23 mouse cellular contexts compared by ENCODE assay signal in the genomic region with DNA sequence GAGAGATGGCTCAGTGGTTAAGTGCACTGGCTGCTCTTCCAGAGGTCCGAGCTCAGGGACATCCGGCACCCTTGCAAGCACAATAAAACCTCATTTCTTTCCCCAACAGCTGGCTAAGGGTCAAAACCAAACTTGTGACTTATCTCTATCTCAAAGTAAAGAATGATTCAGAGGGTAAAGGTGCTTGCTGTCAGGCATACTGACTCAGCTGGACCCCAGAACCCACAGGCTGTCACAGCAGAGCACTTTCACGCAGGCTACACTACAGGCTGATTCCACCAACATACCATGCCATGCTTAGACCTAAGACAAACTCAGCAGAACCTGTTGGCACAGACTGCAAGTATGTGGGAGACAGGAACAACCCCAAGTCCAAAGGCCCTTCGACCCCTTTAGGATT.
"Had no signal": no experiment of that assay in that cellular context is flagged by ENCODE, and none has a peak within 500 bp of the region (broad histone marks: within the 10 kb centered on the region; RNA-seq: fewer than 3 reads in every experiment).

No protein-coding gene starts in this region.

- H3K4me1 ChIP-seq: kidney, embryonic 15.5 days; limb, embryonic 10.5 days; limb, embryonic 13.5 days; liver, embryonic 12.5 days; liver, embryonic 15.5 days; lung, embryonic 15.5 days; megakaryocyte, embryonic 14.5 days; midbrain, embryonic 10.5 days; midbrain, embryonic 13.5 days; neural tube, embryonic 13.5 days had no signal

- H3K9me3 ChIP-seq: kidney, embryonic 15.5 days; limb, embryonic 10.5 days; limb, embryonic 13.5 days; liver, embryonic 12.5 days; liver, embryonic 15.5 days; lung, embryonic 15.5 days; megakaryocyte, embryonic 14.5 days; midbrain, embryonic 10.5 days; midbrain, embryonic 13.5 days; neural tube, embryonic 13.5 days had no signal

- H3K27ac ChIP-seq: kidney, embryonic 15.5 days; limb, embryonic 10.5 days; limb, embryonic 13.5 days; liver, embryonic 12.5 days; liver, embryonic 15.5 days; lung, embryonic 15.5 days; midbrain, embryonic 10.5 days; midbrain, embryonic 13.5 days; neural tube, embryonic 13.5 days had no signal

- H3K4me3 ChIP-seq: kidney, embryonic 15.5 days; limb, embryonic 10.5 days; limb, embryonic 13.5 days; liver, embryonic 12.5 days; liver, embryonic 15.5 days; lung, embryonic 15.5 days; megakaryocyte, embryonic 14.5 days; midbrain, embryonic 10.5 days; midbrain, embryonic 13.5 days; myocyte; neural tube, embryonic 13.5 days had no signal

- H3K9ac ChIP-seq: kidney, embryonic 15.5 days; limb, embryonic 13.5 days; liver, embryonic 12.5 days; liver, embryonic 15.5 days; lung, embryonic 15.5 days; midbrain, embryonic 13.5 days; neural tube, embryonic 13.5 days had no signal

- H3K4me2 ChIP-seq: kidney, embryonic 15.5 days; limb, embryonic 13.5 days; liver, embryonic 12.5 days; liver, embryonic 15.5 days; lung, embryonic 15.5 days; midbrain, embryonic 13.5 days; neural tube, embryonic 13.5 days had no signal

- DNase-seq: kidney, postnatal 10 days; kidney, postnatal 36 days; layer of hippocampus, postnatal 36 days; liver; lung, adult 18-20 months; lung, postnatal 10 days; lung, postnatal 36 days; retina, postnatal 1 day; thymus, adult 2 months; thymus, postnatal 14 days; thymus, postnatal 4 days had no signal

- ATAC-seq: liver, embryonic 12.5 days; midbrain, embryonic 13.5 days; midbrain, embryonic 16.5 days had no signal

- H3K27me3 ChIP-seq: kidney, embryonic 15.5 days; limb, embryonic 13.5 days; liver, embryonic 12.5 days; liver, embryonic 15.5 days; lung, embryonic 15.5 days; megakaryocyte, embryonic 14.5 days; midbrain, embryonic 13.5 days; neural tube, embryonic 13.5 days had no signal
